Comparison of ENCODE assay signal across 8 mouse cellular contexts in genomic region chr16:96795431-96795830, GRCm38 (mm10).
DNase-seq lines count a peak whose midpoint lies in the region; ATAC-seq and TF ChIP-seq lines count a peak whose summit lies in the region.

No protein-coding gene starts in this region.

- H3K27ac ChIP-seq in hindbrain, embryonic 10.5 days, result no peak overlapping the region
- H3K27ac ChIP-seq in hindbrain, embryonic 14.5 days, result no peak overlapping the region
- H3K27ac ChIP-seq in cortical plate, adult 2 months (ENCODE audit: insufficient read depth, low read length), result no peak overlapping the region

- no peak for ATAC-seq in hindbrain, embryonic 14.5 days (ENCODE audit: low FRiP score)
- ATAC-seq in Patski, result peak; percentile 57
- ATAC-seq in activated CD4-positive, CD25-positive, alpha-beta regulatory T cell, adult 4 months, result no peak

- TF ChIP-seq POLR2A in cortical plate, adult 2 months (IDR thresholded peaks at IDR 0.05; ENCODE audit: extremely low read depth, insufficient read depth, low read length), result no peak

- WGBS in hindbrain, embryonic 10.5 days, result 54% methylated on average over 2 of the region's 2 CpGs
- WGBS in hindbrain, embryonic 14.5 days, result 40% methylated on average over 2 of the region's 2 CpGs

- no peaks in the 10 kb centered on the region for H3K36me3 ChIP-seq in hindbrain, embryonic 10.5 days
- H3K36me3 ChIP-seq in hindbrain, embryonic 14.5 days (replicated peaks; ENCODE audit: control insufficient read depth, insufficient read depth), result peaks cover 10% of the 10 kb centered on the region; the same call in 1 of the 2 replicates

- peak; percentile 26 for DNase-seq in hindbrain, embryonic 10.5 days (ENCODE audit: low spot score)
- DNase-seq in hindbrain, embryonic 14.5 days (ENCODE audit: low spot score), result no peak
- DNase-seq in 3T3-L1 (ENCODE audit: low read depth, low spot score) (peak; percentile 43), Patski (ENCODE audit: low read depth, low spot score) (no peak)
- peak; percentile 57 for DNase-seq in kidney, postnatal 14 days
- peak; percentile 46 for DNase-seq in retina, postnatal 7 days (ENCODE audit: low read depth, low spot score)

- no peaks in the 10 kb centered on the region for H3K27me3 ChIP-seq in hindbrain, embryonic 10.5 days (ENCODE audit: insufficient read depth, poor library complexity, severe bottlenecking)
- H3K27me3 ChIP-seq in hindbrain, embryonic 14.5 days (ENCODE audit: control insufficient read depth, insufficient read depth, low read length), result no peaks in the 10 kb centered on the region
- H3K27me3 ChIP-seq in Patski, result peaks cover 36% of the 10 kb centered on the region

- POLR2A ChIA-PET in Patski (lab: Charles Lee), result interaction anchor here (0.6 to 0.7 kb wide), 2 partner anchors 26 to 27 kb away, joined by 3 to 5 read pairs; no protein-coding TSS in a partner anchor

- CTCF ChIA-PET in Patski (lab: Charles Lee), result interaction anchor here (1.1 to 2.1 kb wide), 3 partner anchors 17 to 222 kb away, joined by 3 to 4 read pairs (median 4); no protein-coding TSS in a partner anchor

- no peak overlapping the region for H3K4me3 ChIP-seq in hindbrain, embryonic 10.5 days
- H3K4me3 ChIP-seq in hindbrain, embryonic 14.5 days (replicated peaks; ENCODE audit: low read length), result no peak overlapping the region
- no peak overlapping the region for H3K4me3 ChIP-seq in cortical plate, adult 2 months (ENCODE audit: insufficient read depth, low read length)

- no peak overlapping the region for H3K9ac ChIP-seq in hindbrain, embryonic 14.5 days

- in situ Hi-C loops in Patski (cut with MboI; ENCODE audit: low pct_unique_long_range_greater_than_20kb), result no loop called here

- TF ChIP-seq CTCF in Patski (IDR thresholded peaks at IDR 0.05), result peak; percentile 78
- TF ChIP-seq CTCF in cortical plate, adult 2 months (IDR thresholded peaks at IDR 0.05; ENCODE audit: extremely low read depth, insufficient read depth, low read length), result peak; percentile 54

- no peak overlapping the region for H3K4me2 ChIP-seq in hindbrain, embryonic 14.5 days (replicated peaks)

- no peaks in the 10 kb centered on the region for H3K4me1 ChIP-seq in hindbrain, embryonic 10.5 days (replicated peaks)
- no peaks in the 10 kb centered on the region for H3K4me1 ChIP-seq in hindbrain, embryonic 14.5 days (replicated peaks; ENCODE audit: control insufficient read depth, insufficient read depth, low read length)
- H3K4me1 ChIP-seq in cortical plate, adult 2 months (ENCODE audit: control insufficient read depth, insufficient read depth, low read length), result no peaks in the 10 kb centered on the region

- no peaks in the 10 kb centered on the region for H3K9me3 ChIP-seq in hindbrain, embryonic 10.5 days
- no peaks in the 10 kb centered on the region for H3K9me3 ChIP-seq in hindbrain, embryonic 14.5 days (ENCODE audit: control insufficient read depth, low read length)

Comparison
In these comparisons a context has a peak if more than half of its experiments do, and no peak if none do; other contexts are left out.
1. DNase-seq: peak in hindbrain, embryonic 10.5 days (single experiment), 3T3-L1 (single experiment), kidney, postnatal 14 days (single experiment) and retina, postnatal 7 days (single experiment); none in hindbrain, embryonic 14.5 days (single experiment) and Patski (single experiment).